Mouse (Mus musculus) T-helper 17 cell (primary cell): Measurements from ENCODE around the gene Nek11.

Experiments used
- in situ Hi-C, 2 experiments: fragments of 300-600 bp; cut with MboI, MseI; formaldehyde crosslinking; loops; 1 replicate in 1 of 2; 2 replicates in 1 of 2; pipeline ENCODE4 v1.15.1; 2025; ENCODE audit warnings: high pct_unique_total_duplicates in 2 of 2

Nek11 gene

GRCm38 (mm10) chr9:105332436-105333016, 62.8 kb downstream of the Nek11 start:
- in situ Hi-C loops: no loop called here

- in situ Hi-C loops: loop anchor here in 1 of 2 experiments (10.0 kb wide), 1 partner anchor 457 kb away; no protein-coding TSS in a partner anchor
Measured at GRCm38 (mm10) chr9:105321856-105322255, 73.5 kb downstream of the Nek11 start.

- in situ Hi-C loops: loop anchor here in 1 of 2 experiments (5.0 kb wide), 1 partner anchor 49 kb away; no protein-coding TSS in a partner anchor
Measured at GRCm38 (mm10) chr9:105313250-105313649, 82.1 kb downstream of the Nek11 start.

- in situ Hi-C loops: loop anchor here in 1 of 2 experiments (5.0 kb wide), 1 partner anchor 50 kb away; no protein-coding TSS in a partner anchor
Measured at GRCm38 (mm10) chr9:105312686-105313085, 82.6 kb downstream of the Nek11 start.

GRCm38 (mm10) chr9:105309553-105310281, 85.6 kb downstream of the Nek11 start:
- in situ Hi-C loops: loop anchor here in 1 of 2 experiments (5.0 kb wide), 1 partner anchor 53 kb away; no protein-coding TSS in a partner anchor

- in situ Hi-C loops: no loop called here
Measured at GRCm38 (mm10) chr9:105306042-105306441, 89.3 kb downstream of the Nek11 start.

GRCm38 (mm10) chr9:105302230-105302629, 93.1 kb downstream of the Nek11 start:
- in situ Hi-C loops: no loop called here

GRCm38 (mm10) chr9:105301396-105301795, 93.9 kb downstream of the Nek11 start:
- in situ Hi-C loops: no loop called here

GRCm38 (mm10) chr9:105300738-105301325, 94.5 kb downstream of the Nek11 start:
- in situ Hi-C loops: no loop called here

- in situ Hi-C loops: no loop called here
Measured at GRCm38 (mm10) chr9:105284670-105285069, 110.7 kb downstream of the Nek11 start.

- in situ Hi-C loops: no loop called here
Measured at GRCm38 (mm10) chr9:105282725-105283124, 112.6 kb downstream of the Nek11 start.

GRCm38 (mm10) chr9:105274925-105275324, 120.4 kb downstream of the Nek11 start:
- in situ Hi-C loops: no loop called here

- in situ Hi-C loops: no loop called here
Measured at GRCm38 (mm10) chr9:105274286-105274685, 121.0 kb downstream of the Nek11 start.

- in situ Hi-C loops: no loop called here
Measured at GRCm38 (mm10) chr9:105272241-105272640, 123.1 kb downstream of the Nek11 start.

- in situ Hi-C loops: no loop called here
Measured at GRCm38 (mm10) chr9:105263140-105263539, 132.2 kb downstream of the Nek11 start.

- in situ Hi-C loops: no loop called here
Measured at GRCm38 (mm10) chr9:105257668-105258067, 137.7 kb downstream of the Nek11 start.

GRCm38 (mm10) chr9:105254076-105254475, 141.2 kb downstream of the Nek11 start:
- in situ Hi-C loops: no loop called here

GRCm38 (mm10) chr9:105252349-105253041, 142.8 kb downstream of the Nek11 start:
- in situ Hi-C loops: no loop called here

- in situ Hi-C loops: no loop called here
Measured at GRCm38 (mm10) chr9:105251256-105251655, 144.1 kb downstream of the Nek11 start.

- in situ Hi-C loops: no loop called here
Measured at GRCm38 (mm10) chr9:105244024-105244423, 151.3 kb downstream of the Nek11 start.

GRCm38 (mm10) chr9:105214434-105214833, 180.9 kb downstream of the Nek11 start:
- in situ Hi-C loops: loop anchor here in 1 of 2 experiments (5.0 kb wide), 1 partner anchor 868 kb away; no protein-coding TSS in a partner anchor

GRCm38 (mm10) chr9:105200305-105200704, 195.0 kb downstream of the Nek11 start:
- in situ Hi-C loops: no loop called here
